Mouse (Mus musculus): ENCODE data around the gene Tmem232.

- TF ChIP-seq CTCF (IDR thresholded peaks at IDR 0.05; ENCODE audit: borderline replicate concordance, insufficient read depth, low read depth, low read length): peak; percentile 67
- no peak for TF ChIP-seq POLR2A (IDR thresholded peaks at IDR 0.05; ENCODE audit: borderline replicate concordance, insufficient read depth, low read length)
Observed at GRCm38 (mm10) chr17:65558217-65558616, 17.6 kb upstream of the Tmem232 start.
